25 mouse cellular contexts compared by ENCODE assay signal in genomic region chr4:137461981-137462690, GRCm38 (mm10). TPM values are rescaled to one million over a fixed set of nuclear protein-coding genes. Genes with fewer than 3 reads are reported as not detected.
DNase-seq lines count a peak whose midpoint lies in the region; ATAC-seq and TF ChIP-seq lines count a peak whose summit lies in the region.
"Had no signal": no experiment of that assay in that cellular context is flagged by ENCODE, and none has a peak within 500 bp of the region (broad histone marks: within the 10 kb centered on the region; RNA-seq: fewer than 3 reads in every experiment).

No protein-coding gene starts in this region.

- no peaks in the 10 kb centered on the region for H3K27me3 ChIP-seq in intestine, embryonic 14.5 days (replicated peaks; ENCODE audit: control insufficient read depth, insufficient read depth, low read length)
- H3K27me3 ChIP-seq in intestine, postnatal 0 days (replicated peaks; ENCODE audit: control insufficient read depth, insufficient read depth, low read length) = no peaks in the 10 kb centered on the region
- no peaks in the 10 kb centered on the region for H3K27me3 ChIP-seq in stomach, postnatal 0 days (ENCODE audit: control insufficient read depth, insufficient read depth, low read length)
- H3K27me3 ChIP-seq in forebrain, embryonic 14.5 days (replicated peaks; ENCODE audit: control insufficient read depth, insufficient read depth, low read length) = no peaks in the 10 kb centered on the region
- H3K27me3 ChIP-seq: neural tube, embryonic 12.5 days had no signal

- no peak overlapping the region for H3K9ac ChIP-seq in intestine, embryonic 14.5 days (ENCODE audit: low read length)
- H3K9ac ChIP-seq in intestine, postnatal 0 days (ENCODE audit: low read depth, low read length) = no peak overlapping the region
- no peak overlapping the region for H3K9ac ChIP-seq in stomach, postnatal 0 days (ENCODE audit: low read length)
- no peak overlapping the region for H3K9ac ChIP-seq in forebrain, embryonic 14.5 days (ENCODE audit: low read length)
- H3K9ac ChIP-seq: midbrain, embryonic 12.5 days; neural tube, embryonic 12.5 days had no signal

- WGBS in intestine, embryonic 14.5 days = 51% methylated on average over 16 of the region's 16 CpGs
- WGBS in intestine, postnatal 0 days = 38% methylated on average over 16 of the region's 16 CpGs
- 40% methylated on average over 16 of the region's 16 CpGs for WGBS in stomach, postnatal 0 days
- WGBS in forebrain, embryonic 14.5 days = 93% methylated on average over 16 of the region's 16 CpGs

- no peak for TF ChIP-seq CTCF in intestine, postnatal 0 days (IDR thresholded peaks at IDR 0.05; ENCODE audit: low read depth)
- no peak for TF ChIP-seq CTCF in stomach, postnatal 0 days (IDR thresholded peaks at IDR 0.05; ENCODE audit: low read depth)

- ATAC-seq in intestine, embryonic 14.5 days (replicated peaks; ENCODE audit: low FRiP score, low TSS enrichment, low read depth) = 0 out of 2 replicates have a peak, but pooled peaks have one; percentile 23
- no peak; the same call in 1 of the 2 replicates for ATAC-seq in intestine, postnatal 0 days
- peak; percentile 87 for ATAC-seq in stomach, postnatal 0 days (ENCODE audit: low FRiP score, low TSS enrichment)
- no peak for ATAC-seq in forebrain, embryonic 14.5 days
- ATAC-seq: hindbrain, postnatal 0 days had no signal

- H3K36me3 ChIP-seq in intestine, embryonic 14.5 days (ENCODE audit: control insufficient read depth, insufficient read depth, low read length) = no peaks in the 10 kb centered on the region
- H3K36me3 ChIP-seq in intestine, postnatal 0 days (ENCODE audit: control insufficient read depth, insufficient read depth) = no peaks in the 10 kb centered on the region
- H3K36me3 ChIP-seq in stomach, postnatal 0 days (ENCODE audit: control insufficient read depth, insufficient read depth, low read length) = no peaks in the 10 kb centered on the region
- no peaks in the 10 kb centered on the region for H3K36me3 ChIP-seq in forebrain, embryonic 14.5 days (ENCODE audit: control insufficient read depth, insufficient read depth, low read length)
- H3K36me3 ChIP-seq: forebrain, embryonic 10.5 days; midbrain, embryonic 12.5 days; neural tube, embryonic 12.5 days had no signal

- no peaks in the 10 kb centered on the region for H3K9me3 ChIP-seq in intestine, embryonic 14.5 days (ENCODE audit: control insufficient read depth, low read length)
- no peaks in the 10 kb centered on the region for H3K9me3 ChIP-seq in intestine, postnatal 0 days (ENCODE audit: control insufficient read depth)
- H3K9me3 ChIP-seq in stomach, postnatal 0 days (ENCODE audit: control insufficient read depth, low read length) = no peaks in the 10 kb centered on the region
- H3K9me3 ChIP-seq in forebrain, embryonic 14.5 days (replicated peaks; ENCODE audit: control insufficient read depth, low read length) = no peaks in the 10 kb centered on the region
- H3K9me3 ChIP-seq: forebrain, embryonic 10.5 days; midbrain, embryonic 12.5 days; neural tube, embryonic 12.5 days had no signal

- H3K4me1 ChIP-seq in intestine, embryonic 14.5 days (replicated peaks; ENCODE audit: control insufficient read depth, insufficient read depth, low read length) = 0 out of 2 replicates have a peak, but pooled peaks cover 3% of the 10 kb centered on the region
- H3K4me1 ChIP-seq in intestine, postnatal 0 days (replicated peaks; ENCODE audit: control insufficient read depth, insufficient read depth, low read length) = 0 out of 2 replicates have a peak, but pooled peaks cover 3% of the 10 kb centered on the region
- no peaks in the 10 kb centered on the region; the same call in 1 of the 2 replicates for H3K4me1 ChIP-seq in stomach, postnatal 0 days (replicated peaks; ENCODE audit: control insufficient read depth, insufficient read depth)
- no peaks in the 10 kb centered on the region for H3K4me1 ChIP-seq in forebrain, embryonic 14.5 days (ENCODE audit: control insufficient read depth, insufficient read depth, low read length)
- H3K4me1 ChIP-seq: neural tube, embryonic 12.5 days had no signal

- no peak for TF ChIP-seq EP300 in stomach, postnatal 0 days (optimal IDR thresholded peaks at IDR 0.05)

- no peak overlapping the region for H3K4me3 ChIP-seq in intestine, embryonic 14.5 days (ENCODE audit: low read depth, low read length)
- no peak overlapping the region for H3K4me3 ChIP-seq in intestine, postnatal 0 days (ENCODE audit: low read depth, low read length)
- H3K4me3 ChIP-seq in stomach, postnatal 0 days (ENCODE audit: low read depth, low read length) = no peak overlapping the region
- H3K4me3 ChIP-seq in forebrain, embryonic 14.5 days (ENCODE audit: low read depth, low read length) = no peak overlapping the region
- H3K4me3 ChIP-seq: forebrain, embryonic 10.5 days; midbrain, embryonic 12.5 days; neural tube, embryonic 12.5 days had no signal

- H3K27ac ChIP-seq in intestine, embryonic 14.5 days (ENCODE audit: low read depth) = no peak overlapping the region
- H3K27ac ChIP-seq in intestine, postnatal 0 days (ENCODE audit: low read depth, low read length) = no peak overlapping the region
- 0 out of 2 replicates have a peak overlapping the region, but pooled peaks have one; percentile 0 for H3K27ac ChIP-seq in stomach, postnatal 0 days (replicated peaks)
- H3K27ac ChIP-seq in forebrain, embryonic 14.5 days (ENCODE audit: low read depth, low read length) = no peak overlapping the region
- H3K27ac ChIP-seq: hindbrain, postnatal 0 days; macrophage; midbrain, embryonic 12.5 days; neural tube, embryonic 12.5 days had no signal

- no peak for DNase-seq in intestine, embryonic 14.5 days (ENCODE audit: low spot score)
- peak; percentile 77 to 86 for DNase-seq in lung, adult 18-20 months
- DNase-seq in lung, postnatal 14 days = peak; percentile 60
- peak; percentile 76 for DNase-seq in stomach, postnatal 0 days (ENCODE audit: low spot score)
- no peak for DNase-seq in left cerebral cortex, postnatal 36 days (ENCODE audit: low spot score in 2 of 2)
- no peak for DNase-seq in forebrain, embryonic 14.5 days (ENCODE audit: low spot score)
- DNase-seq: B cell, adult 2 months; cerebellum, adult 2 months; gastrocnemius, postnatal 36 days; kidney, adult 9 months; kidney, postnatal 36 days; left cerebral cortex, postnatal 4 days; thymus, adult 18-20 months had no signal

- intact Hi-C loops in left cerebral cortex, postnatal 36 days (cut with DNase I) = no loop called here

- H3K4me2 ChIP-seq in intestine, embryonic 14.5 days (ENCODE audit: low read length) = no peak overlapping the region
- no peak overlapping the region for H3K4me2 ChIP-seq in intestine, postnatal 0 days (replicated peaks; ENCODE audit: low read depth)
- H3K4me2 ChIP-seq in stomach, postnatal 0 days (replicated peaks; ENCODE audit: low read depth) = no peak overlapping the region
- no peak overlapping the region for H3K4me2 ChIP-seq in forebrain, embryonic 14.5 days (ENCODE audit: low read length)
- H3K4me2 ChIP-seq: heart, embryonic 11.5 days; liver, embryonic 11.5 days; midbrain, embryonic 12.5 days; neural tube, embryonic 12.5 days had no signal

RNA-seq across cellular contexts. Expression of gene Hspg2, which starts 6.4 kb away (rescaled TPM):
- 44.4 and 49.8 TPM in 2 replicates for polyA plus RNA-seq in intestine, embryonic 14.5 days (2014; fragmentation: Nextera tagmentation; extraction: Ambion mirVana)
- 16.3 and 16.4 TPM in 2 replicates for polyA plus RNA-seq in intestine, postnatal 0 days (2015; fragmentation: Nextera tagmentation; extraction: Ambion mirVana)
- polyA plus RNA-seq in stomach, postnatal 0 days (2015; fragmentation: Nextera tagmentation; extraction: Ambion mirVana) = 16.0 and 18.8 TPM in 2 replicates
- 1 to 10 TPM; 5.7 to 7.7 TPM for total RNA-seq in left cerebral cortex, postnatal 36 days (2021)
- polyA plus RNA-seq in forebrain, embryonic 14.5 days (2014; fragmentation: Nextera tagmentation; extraction: Ambion mirVana) = 4.0 and 4.7 TPM in 2 replicates
- total RNA-seq: hematopoietic stem cell, adult 5-6 weeks had no signal

RNA-seq across cellular contexts. Expression of gene 1700013G24Rik, which starts 9.1 kb away (rescaled TPM):
- not detected in 2 replicates for polyA plus RNA-seq in intestine, embryonic 14.5 days (2014; fragmentation: Nextera tagmentation; extraction: Ambion mirVana)
- not detected in 2 replicates for polyA plus RNA-seq in intestine, postnatal 0 days (2015; fragmentation: Nextera tagmentation; extraction: Ambion mirVana)
- not detected in 2 replicates for polyA plus RNA-seq in stomach, postnatal 0 days (2015; fragmentation: Nextera tagmentation; extraction: Ambion mirVana)
- total RNA-seq in left cerebral cortex, postnatal 36 days (2021) = not detected
- not detected in 2 replicates for polyA plus RNA-seq in forebrain, embryonic 14.5 days (2014; fragmentation: Nextera tagmentation; extraction: Ambion mirVana)
- total RNA-seq: adrenal gland, adult 18-20 months; adrenal gland, postnatal 4 days; gastrocnemius, postnatal 36 days; hematopoietic stem cell, adult 5-6 weeks; hindbrain, postnatal 0 days; left cerebral cortex, adult 18-20 months; left cerebral cortex, postnatal 4 days had no signal
- polyA plus RNA-seq: cerebellum, adult 2 months; forebrain, embryonic 10.5 days; heart, embryonic 11.5 days; hindbrain, postnatal 0 days; liver, embryonic 11.5 days; macrophage; midbrain, embryonic 12.5 days; neural tube, embryonic 12.5 days had no signal

RNA-seq across cellular contexts. Expression of gene Cela3b, which starts 31.8 kb away (rescaled TPM):
- 3.8 TPM in 1 of 2 replicates, not detected in the other for polyA plus RNA-seq in intestine, embryonic 14.5 days (2014; fragmentation: Nextera tagmentation; extraction: Ambion mirVana)
- 9.1 and 13.6 TPM in 2 replicates for polyA plus RNA-seq in intestine, postnatal 0 days (2015; fragmentation: Nextera tagmentation; extraction: Ambion mirVana)
- polyA plus RNA-seq in stomach, postnatal 0 days (2015; fragmentation: Nextera tagmentation; extraction: Ambion mirVana) = 4.1 and 4.8 TPM in 2 replicates
- total RNA-seq in left cerebral cortex, postnatal 36 days (2021) = not detected
- not detected in 2 replicates for polyA plus RNA-seq in forebrain, embryonic 14.5 days (2014; fragmentation: Nextera tagmentation; extraction: Ambion mirVana)
- total RNA-seq: adrenal gland, adult 18-20 months; gastrocnemius, postnatal 36 days; hematopoietic stem cell, adult 5-6 weeks; hindbrain, postnatal 0 days; left cerebral cortex, adult 18-20 months; left cerebral cortex, postnatal 4 days had no signal
- polyA plus RNA-seq: cerebellum, adult 2 months; forebrain, embryonic 10.5 days; heart, embryonic 11.5 days; hindbrain, postnatal 0 days; liver, embryonic 11.5 days; macrophage; midbrain, embryonic 12.5 days; neural tube, embryonic 12.5 days had no signal

RNA-seq across cellular contexts. Expression of gene Cela3a, which starts 52.5 kb away (rescaled TPM):
- not detected in 2 replicates for polyA plus RNA-seq in intestine, embryonic 14.5 days (2014; fragmentation: Nextera tagmentation; extraction: Ambion mirVana)
- not detected in 2 replicates for polyA plus RNA-seq in intestine, postnatal 0 days (2015; fragmentation: Nextera tagmentation; extraction: Ambion mirVana)
- polyA plus RNA-seq in stomach, postnatal 0 days (2015; fragmentation: Nextera tagmentation; extraction: Ambion mirVana) = not detected in 2 replicates
- not detected for total RNA-seq in left cerebral cortex, postnatal 36 days (2021)
- not detected in 2 replicates for polyA plus RNA-seq in forebrain, embryonic 14.5 days (2014; fragmentation: Nextera tagmentation; extraction: Ambion mirVana)
- total RNA-seq: adrenal gland, adult 18-20 months; gastrocnemius, postnatal 36 days; hematopoietic stem cell, adult 5-6 weeks; hindbrain, postnatal 0 days; left cerebral cortex, adult 18-20 months; left cerebral cortex, postnatal 4 days had no signal
- polyA plus RNA-seq: cerebellum, adult 2 months; forebrain, embryonic 10.5 days; heart, embryonic 11.5 days; hindbrain, postnatal 0 days; liver, embryonic 11.5 days; macrophage; midbrain, embryonic 12.5 days; neural tube, embryonic 12.5 days had no signal

Comparison
In these comparisons a context has a peak if more than half of its experiments do, and no peak if none do; other contexts are left out.
1. ATAC-seq: peak in intestine, embryonic 14.5 days (single experiment) and stomach, postnatal 0 days (single experiment); none in intestine, postnatal 0 days (single experiment) and forebrain, embryonic 14.5 days (single experiment).
2. DNase-seq: peak in lung, adult 18-20 months (2 of 2), lung, postnatal 14 days (single experiment) and stomach, postnatal 0 days (single experiment); none in intestine, embryonic 14.5 days (single experiment), left cerebral cortex, postnatal 36 days (0 of 2) and forebrain, embryonic 14.5 days (single experiment).